Mouse (Mus musculus) CH12.LX (cell line): ENCODE measurements around the gene Lrrc4b. TPM values are rescaled to one million over a fixed set of nuclear protein-coding genes. Genes with fewer than 3 reads are reported as not detected.
A peak's percentile ranks its signal among the peaks of the same experiment; 100 is the strongest.

Experiments
- DNase-seq: peaks from one replicate; pipeline ENCODE4 v3.0.0-alpha.2; 2013; ENCODE audit errors: extremely low read depth
- H3K27ac ChIP-seq: 2 replicates; pipeline ENCODE4 v1.5.1; 2012; ENCODE audit warnings: low read depth, mild to moderate bottlenecking, control low read depth, moderate library complexity; ENCODE audit not compliant: insufficient read depth
- H3K27me3 ChIP-seq: replicated peaks from 2 replicates; pipeline ENCODE3; 2012; ENCODE audit warnings: inconsistent platforms
- H3K36me3 ChIP-seq, 2 experiments: replicated peaks in 1 of 2; 2 replicates each; pipeline versions ENCODE3 to v1.6.1; 2012; ENCODE audit warnings: inconsistent platforms in 1 of 2, low read length in 1 of 2, mild to moderate bottlenecking in 1 of 2, mixed read lengths in 1 of 2, moderate library complexity in 1 of 2; ENCODE audit not compliant: control insufficient read depth in 1 of 2, insufficient read depth in 1 of 2
- H3K4me1 ChIP-seq, 2 experiments: 2 replicates each; pipeline ENCODE4 v1.6.1; 2012; ENCODE audit warnings: inconsistent platforms in 1 of 2, moderate library complexity in 1 of 2; ENCODE audit not compliant: insufficient read depth in 2 of 2, control insufficient read depth in 1 of 2
- H3K4me2 ChIP-seq: 2 replicates; pipeline ENCODE4 v1.6.1; 2012; ENCODE audit warnings: low read depth, mild to moderate bottlenecking, control low read depth; ENCODE audit not compliant: poor library complexity, insufficient read depth, severe bottlenecking
- H3K4me3 ChIP-seq, 3 experiments: fragments of 150-350 bp in 1 of 3; sonication (generic) in 1 of 3; replicated peaks in 1 of 3; 2 replicates each; pipeline versions ENCODE3 to v1.5.1; 2011 to 2012; ENCODE audit warnings: low read depth in 2 of 3, low read length in 2 of 3, mild to moderate bottlenecking in 2 of 3, moderate library complexity in 2 of 3, control low read depth in 1 of 3, improper control_type of control experiment in 1 of 3, inconsistent platforms in 1 of 3, mixed read lengths in 1 of 3; ENCODE audit not compliant: poor library complexity in 1 of 3
- H3K79me2 ChIP-seq: replicated peaks from 2 replicates; pipeline ENCODE4 v1.6.1; 2012; ENCODE audit warnings: mild to moderate bottlenecking, moderate library complexity; ENCODE audit not compliant: control insufficient read depth, poor library complexity, insufficient read depth, severe bottlenecking; ENCODE audit errors: extremely low read depth
- H3K9ac ChIP-seq: 2 replicates; pipeline ENCODE4 v1.6.1; 2012; ENCODE audit warnings: low read depth, mild to moderate bottlenecking, control low read depth, moderate library complexity; ENCODE audit not compliant: insufficient read depth
- H3K9me3 ChIP-seq: replicated peaks from 2 replicates; pipeline ENCODE3; 2012; ENCODE audit warnings: low read length, inconsistent platforms, mixed read lengths
- BHLHE40 ChIP-seq: IDR thresholded peaks from 2 replicates; pipeline ENCODE4 v1.6.1; 2011; ENCODE audit warnings: mild to moderate bottlenecking, low read depth, low read length, improper control_type of control experiment
- CHD1 ChIP-seq: IDR thresholded peaks from 2 replicates; pipeline ENCODE4 v1.6.1; 2012; ENCODE audit warnings: low read depth, low read length, improper control_type of control experiment, inconsistent platforms
- CHD2 ChIP-seq: IDR thresholded peaks from 2 replicates; pipeline ENCODE4 v1.6.1; 2011; ENCODE audit warnings: low read length, improper control_type of control experiment
- CTCF ChIP-seq, 2 experiments: IDR thresholded peaks in 1 of 2; conservative IDR thresholded peaks in 1 of 2; 2 replicates each; pipeline ENCODE4 v1.5.1; 2011 to 2012; ENCODE audit warnings: low read depth in 2 of 2, low read length in 2 of 2, improper control_type of control experiment in 1 of 2, inconsistent platforms in 1 of 2, mild to moderate bottlenecking in 1 of 2, moderate library complexity in 1 of 2
- E2F4 ChIP-seq: IDR thresholded peaks from 2 replicates; pipeline ENCODE4 v1.6.1; 2011; ENCODE audit warnings: low read depth, low read length, improper control_type of control experiment; ENCODE audit not compliant: insufficient replicate concordance
- ELF1 ChIP-seq: IDR thresholded peaks from 2 replicates; pipeline ENCODE4 v1.6.1; 2014; ENCODE audit warnings: low read depth, mild to moderate bottlenecking, inconsistent platforms, low read length, improper control_type of control experiment
- EP300 ChIP-seq: IDR thresholded peaks from 2 replicates; pipeline ENCODE4 v1.6.1; 2011; ENCODE audit warnings: low read length, improper control_type of control experiment
- GABPA ChIP-seq: IDR thresholded peaks from 2 replicates; pipeline ENCODE4 v1.6.1; 2012; ENCODE audit warnings: low read depth, low read length, improper control_type of control experiment, inconsistent platforms; ENCODE audit not compliant: insufficient replicate concordance
- HCFC1 ChIP-seq: IDR thresholded peaks from 2 replicates; pipeline ENCODE4 v1.6.1; 2012; ENCODE audit warnings: low read depth, mild to moderate bottlenecking, inconsistent platforms, low read length, improper control_type of control experiment
- IRF4 ChIP-seq: IDR thresholded peaks from 2 replicates; pipeline ENCODE4 v1.6.1; 2014; ENCODE audit warnings: low read depth, mild to moderate bottlenecking, inconsistent platforms, low read length, improper control_type of control experiment
- JUN ChIP-seq: IDR thresholded peaks from 2 replicates; pipeline ENCODE4 v1.6.1; 2011; ENCODE audit warnings: low read depth, mild to moderate bottlenecking, low read length, improper control_type of control experiment, moderate library complexity; ENCODE audit not compliant: insufficient read depth
- JUND ChIP-seq: conservative IDR thresholded peaks from 2 replicates; pipeline ENCODE4 v1.6.1; 2011; ENCODE audit warnings: low read depth, low read length, improper control_type of control experiment
- KAT2A ChIP-seq: IDR thresholded peaks from 2 replicates; pipeline ENCODE4 v1.6.1; 2012; ENCODE audit warnings: low read length, improper control_type of control experiment, inconsistent platforms; ENCODE audit not compliant: insufficient replicate concordance
- MAFK ChIP-seq: IDR thresholded peaks from 2 replicates; pipeline ENCODE4 v1.6.1; 2011; ENCODE audit warnings: low read length, improper control_type of control experiment; ENCODE audit not compliant: insufficient replicate concordance
- MAX ChIP-seq: IDR thresholded peaks from 2 replicates; pipeline ENCODE4 v1.6.1; 2011; ENCODE audit warnings: low read length, improper control_type of control experiment
- MXI1 ChIP-seq: IDR thresholded peaks from 2 replicates; pipeline ENCODE4 v1.6.1; 2011; ENCODE audit warnings: mild to moderate bottlenecking, low read depth, low read length, improper control_type of control experiment
- MYC ChIP-seq: IDR thresholded peaks from 2 replicates; pipeline ENCODE4 v1.6.1; 2011; ENCODE audit warnings: low read depth, mild to moderate bottlenecking, improper control_type of control experiment, low read length
- NELFE ChIP-seq: IDR thresholded peaks from 2 replicates; pipeline ENCODE4 v1.6.1; 2011; ENCODE audit warnings: low read depth, low read length, improper control_type of control experiment
- NRF1 ChIP-seq: IDR thresholded peaks from 2 replicates; pipeline ENCODE4 v1.6.1; 2014; ENCODE audit warnings: low read depth, mild to moderate bottlenecking, inconsistent platforms, low read length, improper control_type of control experiment, moderate library complexity
- PAX5 ChIP-seq: IDR thresholded peaks from 2 replicates; pipeline ENCODE4 v1.6.1; 2012; ENCODE audit warnings: low read length, inconsistent platforms, mixed read lengths
- POLR2A ChIP-seq: IDR thresholded peaks from 2 replicates; pipeline ENCODE4 v1.6.1; 2011; ENCODE audit warnings: low read depth, mild to moderate bottlenecking, improper control_type of control experiment, low read length
- RAD21 ChIP-seq: IDR thresholded peaks from 2 replicates; pipeline ENCODE4 v1.6.1; 2011; ENCODE audit warnings: low read depth, mild to moderate bottlenecking, low read length, improper control_type of control experiment, moderate library complexity
- SIN3A ChIP-seq: IDR thresholded peaks from 2 replicates; pipeline ENCODE4 v1.6.1; 2012; ENCODE audit warnings: low read length, improper control_type of control experiment, inconsistent platforms
- SMC3 ChIP-seq: IDR thresholded peaks from 2 replicates; pipeline ENCODE4 v1.6.1; 2011; ENCODE audit warnings: low read depth, low read length, improper control_type of control experiment
- TBP ChIP-seq: conservative IDR thresholded peaks from 2 replicates; pipeline ENCODE4 v1.6.1; 2011; ENCODE audit warnings: low read depth, low read length, improper control_type of control experiment
- TCF12 ChIP-seq: IDR thresholded peaks from 2 replicates; pipeline ENCODE4 v1.6.1; 2014; ENCODE audit warnings: low read depth, mild to moderate bottlenecking, inconsistent platforms, low read length, improper control_type of control experiment
- UBTF ChIP-seq: IDR thresholded peaks from 2 replicates; pipeline ENCODE4 v1.6.1; 2012; ENCODE audit warnings: low read depth, mild to moderate bottlenecking, inconsistent platforms, low read length, improper control_type of control experiment, moderate library complexity
- USF1 ChIP-seq: IDR thresholded peaks from 2 replicates; pipeline ENCODE4 v1.6.1; 2014; ENCODE audit warnings: low read depth, mild to moderate bottlenecking, inconsistent platforms, low read length, improper control_type of control experiment
- USF2 ChIP-seq: conservative IDR thresholded peaks from 2 replicates; pipeline ENCODE4 v1.6.1; 2011; ENCODE audit warnings: low read depth, low read length, improper control_type of control experiment
- ZC3H11A ChIP-seq: IDR thresholded peaks from 2 replicates; pipeline ENCODE4 v1.6.1; 2012; ENCODE audit warnings: low read depth, mild to moderate bottlenecking, inconsistent platforms, low read length, improper control_type of control experiment
- ZKSCAN1 ChIP-seq: IDR thresholded peaks from 2 replicates; pipeline ENCODE4 v1.6.1; 2012; ENCODE audit warnings: low read depth, inconsistent platforms, low read length, improper control_type of control experiment, borderline replicate concordance
- ZMIZ1 ChIP-seq: IDR thresholded peaks from 2 replicates; pipeline ENCODE4 v1.6.1; 2012; ENCODE audit warnings: low read depth, mild to moderate bottlenecking, inconsistent platforms, low read length, improper control_type of control experiment
- ZNF384 ChIP-seq: IDR thresholded peaks from 2 replicates; pipeline ENCODE4 v1.6.1; 2012; ENCODE audit warnings: low read depth, low read length, improper control_type of control experiment, inconsistent platforms
- dilution Hi-C: fragments of 300-500 bp; cut with MboI; formaldehyde crosslinking; loops from 2 replicates; pipeline ENCODE4 v1.14.3; 2020; ENCODE audit warnings: low sequenced_read_pairs; ENCODE audit not compliant: extremely low pct_unique_long_range_greater_than_20kb, extremely low pct_ligation_motif_present
- in situ Hi-C: fragments of 300-500 bp; cut with MboI; formaldehyde crosslinking; loops from 3 replicates; pipeline ENCODE4 v1.14.3; 2019; ENCODE audit warnings: low sequenced_read_pairs, low pct_ligation_motif_present, low pct_unique_long_range_greater_than_20kb, mixed read lengths
- polyA plus RNA-seq: library from polyadenylated mRNA; unstranded; fragments of >175 nt; gene quantifications from 2 replicates; pipeline ENCODE4 v1.2.1, GENCODE M21; 2012; ENCODE audit warnings: low read depth; ENCODE audit not compliant: insufficient read length
- total RNA-seq, 2 experiments: library from RNA; depleted of rRNA; stranded (reverse); fragments of 300-350 nt in 1 of 2; fragments of >200 nt in 1 of 2; gene quantifications; 2 replicates each; pipeline ENCODE4 v1.2.3; 2012 to 2014

Gene Lrrc4b
- total and polyA plus RNA-seq, 3 experiments: 0.04 TPM; not detected in 2

- peak; percentile 85 for DNase-seq
- peaks cover 3 to 6% of the 10 kb centered on the region in 2 experiments; a peak in 1 of 4 replicates for H3K4me1 ChIP-seq
- dilution Hi-C loops: no loop called here
- H3K9me3 ChIP-seq: no peaks in the 10 kb centered on the region
- H3K9ac ChIP-seq: no peak overlapping the region
- no peak overlapping the region for H3K4me3 ChIP-seq
- H3K79me2 ChIP-seq: no peaks in the 10 kb centered on the region
- H3K4me2 ChIP-seq: no peak overlapping the region
- peaks cover 64% of the 10 kb centered on the region for H3K27me3 ChIP-seq
- no peak overlapping the region for H3K27ac ChIP-seq
- in situ Hi-C loops: no loop called here
- H3K36me3 ChIP-seq: no peaks in the 10 kb centered on the region
- TF ChIP-seq E2F4 (no peak), PAX5 (no peak), JUN (no peak), RAD21 (peak; percentile 90), EP300 (no peak), CHD1 (no peak), KAT2A (no peak), JUND (no peak), ZC3H11A (peak; percentile 34; the same call in 1 of the 2 replicates), CTCF (conservative IDR thresholded peaks at IDR 0.05 in 1 of 2, IDR thresholded peaks at IDR 0.05 in 1 of 2; ENCODE audit: low read depth in 2 of 2, low read length in 2 of 2) (peak; percentile 57 to 92), ZMIZ1 (no peak), ZNF384 (no peak), MAFK (no peak), ELF1 (no peak), UBTF (no peak), NELFE (no peak; the same call in 1 of the 2 replicates), POLR2A (no peak), MXI1 (no peak), HCFC1 (no peak), IRF4 (no peak; the same call in 1 of the 2 replicates), MYC (no peak), CHD2 (no peak), USF2 (no peak), TCF12 (no peak), USF1 (no peak), SIN3A (no peak), BHLHE40 (no peak), SMC3 (peak; percentile 90), NRF1 (no peak), ZKSCAN1 (no peak), MAX (no peak), TBP (no peak), GABPA (no peak)
These were observed 30.2 kb upstream of the Lrrc4b start for GRCm38 (mm10) chr7:44398570-44398969.
